ENCODE assay signal across 17 mouse cellular contexts in the genomic region with DNA sequence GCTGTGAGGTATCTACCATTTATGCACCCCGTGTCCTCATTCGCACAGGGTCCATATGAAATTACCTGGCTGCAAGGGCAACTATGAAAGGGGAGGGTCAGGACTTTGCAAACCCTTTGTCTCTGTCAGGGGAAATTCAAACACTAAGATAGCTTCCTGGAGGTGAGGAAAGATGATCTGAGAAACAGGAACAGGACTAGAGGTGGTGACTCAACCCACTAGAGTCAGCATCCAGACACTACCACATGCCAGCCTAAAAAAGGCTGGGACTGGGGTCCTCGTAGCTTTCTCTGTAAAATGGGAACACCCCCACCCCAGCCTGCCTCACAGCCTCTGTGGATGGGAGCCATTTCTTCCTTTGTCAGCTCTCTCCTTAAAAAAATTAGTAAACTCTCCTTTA.
"Had no signal": no experiment of that assay in that cellular context is flagged by ENCODE, and none has a peak within 500 bp of the region (broad histone marks: within the 10 kb centered on the region; RNA-seq: fewer than 3 reads in every experiment).

No protein-coding gene starts in this region.

- DNase-seq: left cerebral cortex, postnatal 4 days; liver; liver, embryonic 13.5 days; liver, postnatal 0 days; lung, adult 18-20 months; lung, adult 2 months; lung, embryonic 14.5 days; lung, postnatal 10 days; lung, postnatal 14 days; lung, postnatal 36 days; lung, postnatal 4 days; midbrain, embryonic 14.5 days had no signal

- ATAC-seq: liver, embryonic 12.5 days; liver, postnatal 0 days; lung, postnatal 0 days; midbrain, embryonic 13.5 days; midbrain, embryonic 15.5 days; midbrain, embryonic 16.5 days had no signal
